Mouse (Mus musculus): ENCODE data around the gene Galr2.

- TF ChIP-seq CTCF (IDR thresholded peaks at IDR 0.05; ENCODE audit: borderline replicate concordance, insufficient read depth, low read depth, low read length) = no peak
- TF ChIP-seq POLR2A (IDR thresholded peaks at IDR 0.05; ENCODE audit: borderline replicate concordance, insufficient read depth, low read length) = no peak
Measured at GRCm38 (mm10) chr11:116282089-116282488, 1.4 kb downstream of the Galr2 start.
